Mouse (Mus musculus): ENCODE measurements around the gene Pcgf5. TPM values are rescaled to one million over a fixed set of nuclear protein-coding genes. Genes with fewer than 3 reads are reported as not detected.

Pcgf5 gene
- 5.5 and 5.9 TPM in 2 replicates for polyA plus RNA-seq (2012; rRNA removed)

DNA sequence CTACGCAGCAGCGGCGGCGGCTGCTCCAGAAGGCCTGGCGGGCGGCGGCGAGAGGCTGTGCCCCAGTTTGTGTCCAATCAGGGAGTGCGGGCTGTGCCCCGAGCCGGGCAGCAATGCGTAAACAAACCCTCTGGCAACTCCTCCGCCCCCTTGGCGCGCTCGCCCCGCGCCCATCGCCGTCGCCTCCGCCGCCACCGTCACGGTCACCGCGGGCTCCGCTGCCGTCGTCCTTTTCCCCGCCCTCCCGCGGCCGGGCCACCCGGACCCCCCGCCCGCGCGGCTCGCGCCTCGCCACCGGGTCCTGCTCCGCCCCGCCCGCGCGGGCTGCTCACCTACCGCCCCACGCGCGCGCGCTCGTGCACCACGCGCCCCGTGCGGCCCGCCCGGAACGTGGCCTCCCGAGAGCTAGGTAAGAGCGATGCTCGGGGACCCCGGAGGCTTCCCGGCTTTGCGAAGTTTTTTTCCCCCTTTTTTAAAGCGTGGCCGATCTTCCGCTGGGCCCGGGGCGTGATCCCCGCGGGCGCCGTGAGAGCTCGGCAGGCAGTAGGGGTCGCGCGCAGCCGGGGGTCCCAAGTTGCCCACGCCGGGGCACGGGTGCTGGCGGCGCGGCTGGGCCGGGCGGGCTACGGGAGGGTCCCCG lies at the start of gene Pcgf5:
Gene Pcgf5 (plus strand): TSS at position 149 of the 640 bp plus-strand sequence.
- DNase-seq (ENCODE audit: low read depth), result no peak

DNA sequence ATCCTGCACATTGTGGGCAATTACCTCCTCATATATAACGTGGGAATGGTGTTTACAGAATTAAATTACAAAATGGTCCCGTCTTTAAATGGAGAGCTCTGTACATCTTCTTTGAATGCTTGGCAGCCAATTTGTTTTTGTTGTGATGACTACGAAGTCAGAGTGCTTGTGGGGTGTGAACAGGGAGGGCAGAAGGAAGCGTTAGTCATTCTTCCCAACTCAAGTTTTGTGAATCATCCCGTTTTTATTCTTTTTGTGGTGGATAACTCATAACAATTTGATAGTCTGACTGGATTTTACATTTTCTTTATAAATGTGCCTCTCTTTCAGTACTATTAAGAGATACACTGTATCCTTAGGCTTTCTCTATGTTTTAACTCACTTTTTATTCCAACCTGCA lies 42.6 kb upstream of the Pcgf5 start:
- DNase-seq (ENCODE audit: low read depth), result no peak

DNA sequence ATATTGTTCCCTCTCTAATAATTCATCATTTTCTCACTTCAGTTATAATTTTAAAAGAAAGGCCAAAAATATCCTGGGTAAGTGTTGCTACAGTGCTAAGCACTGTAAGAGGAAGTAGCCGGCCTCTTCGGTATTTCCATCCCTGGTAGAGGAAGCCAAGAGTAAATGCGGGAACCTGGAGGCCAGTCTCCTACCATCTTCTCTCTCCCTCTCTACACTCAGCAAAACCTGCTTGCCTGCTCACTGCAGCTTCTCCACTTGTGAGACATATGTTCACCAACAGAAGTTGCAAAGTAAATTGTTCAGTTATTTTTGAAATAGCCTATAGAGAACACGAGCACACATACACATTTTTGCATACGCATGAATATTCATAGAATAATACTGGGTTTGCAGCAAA lies 34.1 kb upstream of the Pcgf5 start:
- no peak for DNase-seq (ENCODE audit: low read depth)

DNA sequence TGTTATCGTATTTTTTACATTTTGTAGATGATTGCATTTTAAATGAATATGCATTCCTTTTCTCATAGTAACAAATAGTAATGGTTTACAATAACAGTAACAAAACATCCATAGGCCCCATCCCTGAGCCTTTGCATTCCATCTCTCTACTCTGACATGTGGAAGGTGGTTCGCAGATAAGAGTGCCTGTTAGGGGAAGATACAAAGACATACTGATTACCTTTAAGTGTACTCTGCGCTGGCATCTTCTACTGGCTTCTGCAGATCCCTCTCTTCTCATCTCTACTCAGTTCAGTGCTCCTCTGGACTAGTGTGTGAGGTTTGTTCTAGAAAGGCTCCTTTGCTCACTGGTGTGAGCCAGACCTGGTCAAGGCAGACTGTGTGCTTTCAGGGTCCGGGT lies 28.4 kb upstream of the Pcgf5 start:
- no peak for DNase-seq (ENCODE audit: low read depth)

DNA sequence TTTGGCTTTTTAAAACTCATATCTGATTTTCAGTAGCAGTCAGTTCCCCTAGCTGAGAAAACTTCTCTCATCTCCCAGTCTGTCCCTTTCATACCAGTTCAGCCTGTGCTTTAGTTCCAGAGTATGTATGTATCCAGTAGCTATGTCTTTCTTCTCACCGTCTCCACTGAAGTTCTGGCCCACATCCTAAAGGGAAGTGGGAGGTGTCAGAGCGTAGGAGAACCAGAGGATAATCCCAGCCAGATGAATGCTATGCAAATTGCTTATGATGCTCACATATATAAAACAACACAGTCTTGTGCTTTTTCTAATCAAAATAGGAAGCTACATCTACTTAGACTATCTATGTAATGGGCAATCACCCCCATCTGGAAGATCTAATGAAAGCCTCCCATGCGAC lies 27.0 kb upstream of the Pcgf5 start:
- DNase-seq (ENCODE audit: low read depth), result no peak

DNA sequence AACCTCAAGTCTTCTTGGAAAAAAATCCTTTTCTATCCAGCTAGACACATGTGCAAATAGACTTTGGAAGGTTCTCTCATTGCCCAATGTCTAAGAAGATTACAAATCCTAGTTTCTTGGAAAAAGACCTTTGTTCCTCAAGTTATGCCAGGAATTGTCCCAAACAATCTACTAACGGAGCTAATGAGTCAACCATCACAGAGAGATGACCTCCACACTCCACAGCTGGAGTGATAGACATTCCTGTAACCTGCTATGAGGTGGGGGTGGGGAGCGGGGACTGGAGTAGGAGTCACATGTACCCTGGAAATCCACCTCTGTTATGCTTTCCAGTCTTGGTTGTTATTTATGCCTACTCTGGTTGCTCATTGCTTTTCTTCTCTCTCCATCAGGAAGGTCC lies 24.8 kb upstream of the Pcgf5 start:
- no peak for DNase-seq (ENCODE audit: low read depth)

DNA sequence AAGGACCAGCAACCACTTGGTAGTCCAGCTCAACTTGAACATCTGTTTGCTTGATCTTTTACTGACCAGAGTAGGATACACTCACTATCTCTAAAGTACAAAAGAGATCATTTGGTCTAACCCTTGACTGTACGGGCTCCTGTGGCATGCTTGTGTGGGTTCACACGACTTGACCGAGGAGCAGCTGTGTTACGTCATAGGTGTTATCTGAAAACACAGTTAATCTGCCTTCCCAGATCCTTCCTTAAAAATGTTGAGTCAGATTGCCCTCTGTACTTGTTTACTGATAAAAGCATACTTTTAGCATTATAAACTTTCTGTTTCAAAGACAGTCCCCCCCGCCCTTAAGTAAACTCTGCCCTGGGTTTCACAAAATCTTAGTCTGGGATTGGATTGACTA lies 19.4 kb upstream of the Pcgf5 start:
- no peak for DNase-seq (ENCODE audit: low read depth)

DNA sequence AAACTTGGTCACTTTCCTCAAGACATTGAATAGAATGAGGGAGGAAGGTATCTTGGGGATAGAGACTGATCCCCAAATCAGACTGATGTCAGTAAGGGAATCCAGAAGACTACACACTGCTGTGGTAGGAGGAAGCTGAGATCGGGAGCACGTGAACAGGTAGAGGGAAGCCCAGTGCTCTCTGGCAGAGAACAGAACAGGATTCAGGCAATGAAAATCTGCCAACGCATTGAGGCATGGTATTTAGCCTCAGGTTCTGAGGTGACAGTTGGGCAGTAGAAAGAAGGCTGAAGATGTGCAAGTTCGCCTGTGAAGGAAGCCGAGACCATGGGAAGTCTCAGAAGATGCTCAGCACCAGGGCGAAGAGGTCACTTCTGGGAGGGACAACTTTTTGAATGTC lies 733 bp upstream of the Pcgf5 start:
- DNase-seq (ENCODE audit: low read depth), result no peak

DNA sequence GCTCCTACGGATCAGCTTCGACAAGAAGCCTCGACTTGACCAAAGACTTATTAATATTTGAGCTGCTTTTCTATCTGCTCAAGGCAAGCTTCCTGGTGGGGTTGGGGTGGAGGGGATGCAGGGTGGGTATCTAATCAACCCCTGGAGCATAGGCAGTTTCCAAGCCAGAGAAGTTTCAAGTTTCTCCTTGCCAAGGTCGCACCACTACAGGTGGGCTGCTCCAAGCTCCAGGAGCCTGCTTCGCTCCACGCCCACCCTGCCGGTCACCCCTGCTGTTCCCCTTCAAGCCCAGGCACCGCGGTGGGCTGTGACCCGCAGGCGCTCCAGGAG lies 313 bp upstream of the Pcgf5 start:
- no peak for DNase-seq (ENCODE audit: low read depth)

DNA sequence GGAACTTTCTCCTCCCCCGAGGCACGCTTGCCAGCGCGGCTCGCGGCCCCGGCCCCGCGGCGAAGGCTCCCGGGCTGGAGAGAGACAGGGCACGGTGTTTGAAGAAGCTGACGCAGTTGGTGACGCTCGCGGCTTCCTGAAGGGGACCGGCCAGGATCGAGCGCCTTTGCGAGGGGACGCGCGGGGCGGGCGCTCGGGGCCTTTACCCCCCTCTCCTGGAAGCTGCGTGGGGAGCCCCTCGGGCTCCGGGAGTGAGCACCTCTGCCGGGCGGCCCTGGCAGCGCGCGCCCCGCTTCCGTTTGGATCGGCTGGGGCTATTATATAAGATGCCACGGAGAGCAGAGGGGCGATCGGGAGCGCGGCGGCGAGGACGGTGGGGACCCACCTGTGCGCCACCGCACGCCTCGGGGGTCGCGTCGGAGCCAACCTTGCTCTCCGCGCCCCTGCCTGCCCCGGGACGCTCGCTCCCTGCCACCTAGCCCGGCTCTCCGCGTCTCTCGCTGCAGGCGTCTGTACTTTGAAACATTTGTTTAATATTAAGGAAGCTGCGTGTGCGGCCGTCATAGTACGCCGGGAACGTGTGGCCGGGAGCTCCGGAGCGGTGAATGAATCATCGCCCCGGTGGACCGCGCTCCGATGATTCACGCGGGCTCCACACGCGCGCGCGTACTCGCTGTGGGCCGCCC lies 835 bp downstream of the Pcgf5 start:
- no peak for DNase-seq (ENCODE audit: low read depth)

DNA sequence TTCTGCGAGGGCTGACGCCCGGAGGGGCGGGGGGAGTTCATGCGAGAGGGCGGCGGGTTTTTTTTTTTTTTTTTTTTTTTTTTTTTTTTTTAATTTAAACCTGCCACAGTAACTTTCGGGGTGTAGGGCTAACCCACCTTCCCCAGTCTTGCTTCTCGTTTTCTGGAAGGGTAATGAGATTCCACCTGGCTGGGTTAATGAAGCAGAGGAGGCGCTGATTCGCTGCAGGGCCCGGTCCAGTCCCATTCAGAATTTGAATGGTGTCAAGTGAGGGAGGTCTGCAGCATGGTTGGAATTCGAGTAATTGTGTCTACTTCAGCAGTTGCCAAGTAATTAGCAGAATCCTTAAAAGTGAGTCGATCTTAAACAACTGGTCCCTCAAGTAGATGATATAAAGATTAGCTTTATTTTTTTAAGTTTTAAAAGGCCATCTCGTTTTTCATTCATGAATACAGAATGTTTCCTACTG lies 1.4 kb downstream of the Pcgf5 start:
- no peak for DNase-seq (ENCODE audit: low read depth)

DNA sequence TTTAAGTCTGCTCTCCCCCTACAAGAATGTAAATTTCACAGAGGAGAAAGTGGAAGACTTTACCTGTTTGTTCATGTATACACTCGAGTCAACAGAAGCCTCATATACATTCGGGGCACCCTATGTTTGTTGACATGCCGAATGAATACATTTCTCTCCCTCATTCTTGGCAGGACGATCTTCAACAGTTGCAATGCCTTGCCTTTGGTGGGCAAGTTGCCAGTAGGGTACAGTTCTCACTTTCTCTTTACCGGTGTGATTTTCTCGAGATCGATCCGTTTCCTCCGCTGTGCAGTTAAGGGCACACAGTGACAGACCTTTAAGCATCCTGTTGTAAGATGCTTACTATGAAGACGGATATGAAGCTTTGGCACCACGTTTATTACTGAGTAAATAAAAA lies 2.1 kb downstream of the Pcgf5 start:
- no peak for DNase-seq (ENCODE audit: low read depth)

DNA sequence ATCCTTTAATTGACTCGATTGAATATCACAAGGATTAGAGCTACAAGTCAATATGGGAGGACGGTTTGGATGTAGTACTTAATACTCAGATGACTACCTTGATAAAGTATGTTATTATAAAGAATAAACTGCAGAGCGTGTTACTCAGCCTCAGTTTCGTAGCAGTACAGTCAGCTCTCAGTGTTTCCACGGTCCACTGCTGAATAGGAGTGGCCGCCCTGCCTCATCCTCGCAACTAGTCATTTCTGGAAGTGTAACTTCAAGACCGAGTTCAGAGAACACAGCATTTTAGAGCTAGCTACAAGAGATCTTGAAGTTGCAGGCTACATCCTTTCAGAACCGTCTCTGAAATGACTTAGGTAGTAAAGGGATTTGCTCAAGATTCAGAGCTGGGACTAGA lies 2.8 kb downstream of the Pcgf5 start:
- no peak for DNase-seq (ENCODE audit: low read depth)

DNA sequence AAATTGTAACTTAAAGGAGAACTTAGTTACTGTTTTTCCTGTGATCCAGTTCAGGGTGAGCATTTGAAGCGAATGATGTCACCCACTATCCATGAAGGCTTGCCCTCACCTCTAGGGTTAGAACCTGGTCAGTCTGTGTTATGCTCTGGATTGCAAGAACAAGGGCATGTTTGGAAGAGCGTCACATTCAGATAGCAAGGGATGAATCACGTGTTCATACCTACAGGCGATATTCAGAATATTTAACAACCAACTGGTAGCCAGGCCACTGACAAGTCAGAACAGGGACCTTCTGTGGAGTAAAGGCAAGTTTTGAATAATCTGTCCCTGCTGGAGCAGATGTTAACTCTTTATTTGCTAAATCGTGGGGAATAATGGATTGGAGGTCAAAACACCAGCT lies 14.4 kb downstream of the Pcgf5 start:
- DNase-seq (ENCODE audit: low read depth), result peak; percentile 79

DNA sequence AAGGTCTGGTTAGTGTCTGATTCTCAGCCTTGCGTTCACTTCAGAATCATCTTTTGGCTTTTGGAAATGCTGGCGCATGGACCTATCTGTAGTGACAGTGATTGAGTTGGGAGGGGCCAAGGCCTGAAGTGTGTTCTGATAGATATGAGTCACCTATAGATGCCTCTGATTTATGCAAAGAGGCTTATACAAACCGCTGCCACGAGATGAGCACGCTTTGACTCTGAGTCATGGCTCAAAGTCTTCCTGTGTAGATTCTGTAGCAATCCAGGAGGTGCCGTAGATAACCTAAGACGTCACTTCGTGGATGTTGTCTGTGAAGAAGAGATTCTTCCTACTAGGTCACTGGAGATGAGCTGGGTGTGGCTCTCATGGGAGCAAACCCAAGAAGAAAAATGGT lies 16.6 kb downstream of the Pcgf5 start:
- no peak for DNase-seq (ENCODE audit: low read depth)

DNA sequence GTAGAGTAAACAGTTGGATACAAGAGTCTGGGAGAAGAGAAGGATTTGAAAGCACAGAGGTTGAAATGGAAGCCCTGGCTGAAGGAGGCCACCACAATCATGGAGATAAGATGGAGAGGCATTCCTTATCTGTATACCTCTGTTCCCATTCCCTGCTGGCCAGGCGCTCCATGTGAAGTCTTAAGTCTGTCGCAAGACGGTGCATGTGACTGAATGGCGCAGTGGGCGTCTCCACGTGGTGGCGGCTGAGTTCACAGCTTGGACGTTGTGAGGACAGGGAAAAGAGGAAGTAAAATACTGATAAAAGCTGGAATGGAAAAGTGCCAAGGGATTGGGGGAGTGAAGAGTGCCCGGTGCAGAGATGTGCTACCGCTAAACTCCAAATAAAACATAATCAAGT lies 23.4 kb downstream of the Pcgf5 start:
- no peak for DNase-seq (ENCODE audit: low read depth)

DNA sequence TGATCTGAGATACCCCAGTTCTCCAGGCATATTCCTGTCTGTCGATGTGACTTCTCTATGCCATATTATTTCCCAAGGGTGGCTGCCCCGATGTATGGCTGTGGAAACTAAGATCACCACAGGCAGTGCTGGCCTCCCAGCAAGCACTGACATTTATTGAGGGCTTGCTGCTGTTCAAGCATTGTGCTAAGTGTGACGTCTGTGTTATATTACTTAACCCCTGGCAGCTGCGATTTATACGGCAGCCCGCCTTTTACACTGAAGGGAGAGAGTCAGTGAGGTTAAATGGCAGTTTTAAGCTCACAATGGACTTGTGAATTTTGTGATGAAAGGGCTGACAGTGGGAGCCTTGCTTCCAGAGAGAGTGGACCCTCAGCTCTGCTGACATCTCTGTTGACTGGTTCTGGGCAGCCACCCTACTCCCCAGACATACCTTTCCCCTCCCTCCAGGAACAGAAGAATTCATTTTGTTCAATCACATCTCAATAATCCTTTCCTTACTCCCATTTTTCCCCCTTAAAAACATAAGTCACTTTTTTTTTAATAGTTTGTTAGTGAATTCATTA lies 25.0 kb downstream of the Pcgf5 start:
- no peak for DNase-seq (ENCODE audit: low read depth)

DNA sequence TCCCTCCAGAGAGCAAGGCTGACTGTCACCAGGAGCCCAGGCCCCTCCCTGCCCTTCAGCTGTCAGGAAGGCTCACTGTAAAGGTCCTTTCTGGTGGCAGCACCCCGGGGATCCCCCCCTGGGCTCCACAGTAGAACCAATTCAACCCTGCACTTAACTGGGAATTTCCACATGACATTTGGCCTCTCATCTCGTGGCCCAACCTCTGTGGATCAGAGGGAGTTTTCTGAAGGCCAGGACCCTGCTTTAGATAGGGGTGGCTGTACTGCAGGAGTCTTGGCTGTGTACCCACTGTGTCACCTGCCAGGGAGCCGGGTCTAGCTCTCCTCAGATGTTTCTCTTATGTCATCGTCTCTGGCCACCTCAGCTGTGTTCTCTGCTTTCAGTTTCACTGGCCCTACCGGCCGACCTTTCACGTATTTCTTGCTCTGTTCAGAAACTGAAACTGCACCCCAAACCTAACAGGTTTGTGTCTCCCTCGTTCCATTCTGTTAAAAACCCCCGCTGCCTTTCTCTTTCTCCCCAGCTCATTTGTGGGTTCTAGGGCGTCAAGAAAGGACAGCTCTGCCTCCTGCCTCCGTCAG lies 27.2 kb downstream of the Pcgf5 start:
- no peak for DNase-seq (ENCODE audit: low read depth)

DNA sequence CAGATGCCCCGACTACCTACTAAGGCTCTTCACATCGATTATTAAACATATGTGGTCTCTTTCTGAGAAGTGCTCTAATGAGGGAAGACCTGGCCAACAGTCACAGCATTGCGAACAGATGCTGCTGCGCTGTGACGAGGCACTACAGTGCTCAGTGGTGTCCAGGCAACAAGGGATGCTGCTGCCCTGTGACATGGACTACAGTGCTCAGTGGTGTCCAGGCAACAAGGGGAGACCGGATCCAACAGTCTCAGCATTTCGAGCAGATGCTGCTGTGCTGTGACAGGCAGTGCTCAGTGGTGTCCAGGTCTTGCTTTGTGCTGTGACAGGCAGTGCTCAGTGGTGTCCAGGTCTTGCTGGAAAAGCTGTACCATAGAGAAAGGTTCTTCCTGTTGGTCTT lies 29.6 kb downstream of the Pcgf5 start:
- DNase-seq (ENCODE audit: low read depth), result no peak

DNA sequence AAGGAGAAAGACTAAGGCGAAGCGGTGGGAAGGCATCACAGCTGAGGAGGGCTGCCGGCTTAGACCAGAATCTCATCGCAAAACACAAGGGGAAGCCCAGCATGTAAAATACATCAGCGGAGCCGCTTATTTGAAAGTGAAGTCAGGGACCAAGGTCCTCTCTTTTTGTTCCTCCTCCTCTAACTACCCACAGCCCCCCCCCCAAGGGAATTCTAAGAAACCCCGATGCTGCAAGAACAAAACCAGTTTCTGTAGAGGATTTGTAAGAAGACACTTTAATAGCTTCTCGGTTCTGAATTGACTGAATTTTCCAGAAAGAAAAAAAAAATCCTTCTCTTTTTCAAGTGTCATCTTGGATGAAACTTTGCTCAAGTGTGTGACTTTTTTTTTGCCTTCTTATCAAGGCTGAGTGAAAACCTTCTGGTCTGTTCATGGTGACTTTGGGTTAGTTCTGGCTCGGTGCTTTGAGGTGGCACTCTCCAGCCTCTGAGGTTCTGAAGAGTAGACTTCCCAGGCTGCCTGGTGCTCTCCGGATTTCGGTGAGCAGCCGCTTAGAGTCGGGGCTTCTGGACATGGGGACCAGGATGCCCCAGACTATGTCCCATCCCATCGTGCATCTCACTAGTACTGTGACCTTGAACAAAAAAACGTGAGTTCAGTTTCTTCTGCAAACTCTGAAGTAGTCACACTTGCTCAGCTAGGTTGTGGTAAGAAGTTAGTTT lies 30.6 kb downstream of the Pcgf5 start:
- no peak for DNase-seq (ENCODE audit: low read depth)

DNA sequence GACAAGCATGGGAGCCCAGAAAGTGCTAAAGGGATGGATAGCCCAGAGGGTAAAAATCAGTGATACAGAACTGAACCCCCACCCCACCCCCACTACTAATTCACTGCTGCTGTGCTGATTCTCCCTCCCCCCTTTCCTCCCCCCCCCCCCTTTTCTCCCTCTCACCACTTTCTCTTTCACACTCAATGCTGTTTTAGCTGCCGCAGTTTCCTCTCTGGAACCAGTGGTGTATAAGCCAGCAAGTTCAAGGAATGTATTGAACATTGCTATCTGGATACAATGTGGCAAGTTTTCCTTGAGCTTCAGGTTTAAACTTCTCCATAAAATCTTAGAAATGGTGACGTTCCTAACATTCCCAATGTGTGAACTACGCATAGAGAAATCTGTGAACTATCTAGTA lies 34.8 kb downstream of the Pcgf5 start:
- no peak for DNase-seq (ENCODE audit: low read depth)

DNA sequence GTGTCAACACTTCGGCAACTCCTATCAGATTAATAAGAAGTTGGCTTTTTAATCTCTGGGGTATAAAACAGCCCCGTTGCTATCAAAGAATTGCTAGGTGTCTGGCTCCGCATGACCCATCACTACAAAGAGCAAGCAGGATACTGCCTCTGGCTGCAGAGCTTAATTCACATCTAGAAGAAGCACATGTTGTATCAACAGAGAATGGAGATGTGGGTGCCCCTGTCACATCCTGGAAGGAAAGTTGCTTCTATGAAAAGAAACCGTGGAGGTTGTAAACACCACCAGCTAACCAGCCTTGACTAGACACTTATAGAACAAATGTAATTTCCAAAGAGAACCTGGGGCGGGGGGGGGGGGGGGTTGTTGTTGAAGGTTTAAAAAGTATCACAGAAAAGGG lies 35.9 kb downstream of the Pcgf5 start:
- no peak for DNase-seq (ENCODE audit: low read depth)

DNA sequence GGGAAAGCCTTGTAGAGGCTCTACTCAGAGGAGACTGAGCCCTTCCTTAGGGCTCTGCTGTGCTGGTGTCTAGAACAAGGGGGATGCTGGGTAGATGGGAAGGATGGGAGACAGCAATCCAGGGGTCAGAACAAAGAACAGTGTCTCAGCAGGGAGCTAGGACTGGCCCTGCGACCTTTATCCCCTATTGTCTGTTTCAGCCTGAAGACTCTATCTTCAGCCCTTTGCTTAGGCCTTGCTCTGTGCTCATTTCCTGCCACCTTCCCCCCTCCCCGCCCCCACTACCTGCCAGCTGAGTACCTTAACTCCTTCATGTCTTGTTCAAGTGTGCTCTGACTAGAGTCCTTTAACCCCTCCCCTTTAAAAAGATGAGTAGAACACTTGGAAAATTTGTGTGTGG lies 36.3 kb downstream of the Pcgf5 start:
- DNase-seq (ENCODE audit: low read depth), result no peak
